Mouse (Mus musculus) subcutaneous adipose tissue, adult 2 months (tissue): ENCODE data around the gene Cops9. TPM values are rescaled to one million over a fixed set of nuclear protein-coding genes. Genes with fewer than 3 reads are reported as not detected.

Experiments used
- polyA plus RNA-seq: library from polyadenylated mRNA; depleted of rRNA; stranded (reverse); fragments of >200 nt; gene quantifications from 2 replicates; pipeline ENCODE4 v1.2.3, GENCODE M21; 2012; ENCODE audit warnings: low replicate concordance; rRNA removed

Gene Cops9
- polyA plus RNA-seq = 136 and 172 TPM in 2 replicates

GRCm38 (mm10) chr1:92641514-92642272, at the start of gene Cops9:
Gene Cops9, minus strand, starts transcription at chr1:92641985.

GRCm38 (mm10) chr1:92648673-92649072, 6.9 kb upstream of the Cops9 start, which contains the start of gene Otos:
Gene Otos, minus strand, starts transcription at chr1:92648841.

GRCm38 (mm10) chr1:92617488-92617887, 24.3 kb downstream of the Cops9 start, which contains the start of gene Olfr12:
Gene Olfr12, plus strand, starts transcription at chr1:92617788.

GRCm38 (mm10) chr1:92605482-92605881, 36.3 kb downstream of the Cops9 start, which contains the start of gene Olfr1410:
Gene Olfr1410, plus strand, starts transcription at chr1:92605782.

GRCm38 (mm10) chr1:92594111-92594510, 47.7 kb downstream of the Cops9 start, which contains the start of gene Olfr1411:
Gene Olfr1411, plus strand, starts transcription at chr1:92594411.

Other genes starting within 250 kb of the Cops9 start
- 163 and 250 TPM in 2 replicates for gene Ndufa10, start 168.1 kb downstream of the Cops9 start, polyA plus RNA-seq
- not detected in 2 replicates for gene Olfr1416, start 156.9 kb downstream of the Cops9 start, polyA plus RNA-seq
- not detected in 2 replicates for gene Olfr1415, start 145.9 kb downstream of the Cops9 start, polyA plus RNA-seq
- not detected in 2 replicates for gene Olfr1414, start 123.3 kb downstream of the Cops9 start, polyA plus RNA-seq
- not detected in 2 replicates for gene Olfr1413, start 70.7 kb downstream of the Cops9 start, polyA plus RNA-seq
- not detected in 2 replicates for gene Olfr1412, start 56.2 kb downstream of the Cops9 start, polyA plus RNA-seq
- gene Olfr1411, start 47.6 kb downstream of the Cops9 start, polyA plus RNA-seq = not detected in 2 replicates
- not detected in 2 replicates for gene Olfr1410, start 36.2 kb downstream of the Cops9 start, polyA plus RNA-seq
- not detected in 2 replicates for gene Olfr12, start 24.2 kb downstream of the Cops9 start, polyA plus RNA-seq
- gene Otos, start 6.9 kb upstream of the Cops9 start, polyA plus RNA-seq = 0.73 and 0.96 TPM in 2 replicates
- 27.1 and 103 TPM in 2 replicates for gene Gpc1, start 189.7 kb upstream of the Cops9 start, polyA plus RNA-seq